In the genomic region with DNA sequence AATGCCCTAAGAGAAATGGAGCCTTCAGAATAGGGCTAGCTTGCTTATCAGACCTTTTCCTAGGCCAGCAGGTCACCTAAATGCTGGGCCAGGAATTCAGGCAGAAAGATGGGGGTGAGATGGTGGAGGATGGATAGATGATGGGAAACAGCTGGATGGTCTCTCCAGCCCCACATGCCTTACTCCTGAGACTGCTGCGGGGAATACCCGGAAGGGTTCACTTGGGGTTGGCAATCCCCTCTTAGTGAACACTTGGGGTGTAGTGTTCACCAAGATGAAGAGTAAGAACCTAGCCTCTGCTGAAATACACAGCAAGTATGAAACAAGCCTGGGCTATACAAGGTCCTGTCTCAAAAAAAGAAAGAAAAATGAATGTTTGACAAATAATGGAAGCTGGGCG, we compare ENCODE assay signal across 12 mouse cellular contexts. TPM values are rescaled to one million over a fixed set of nuclear protein-coding genes. Genes with fewer than 3 reads are reported as not detected.
A peak's percentile ranks its signal among the peaks of the same experiment; 100 is the strongest.
DNase-seq lines count a peak whose midpoint lies in the region; ATAC-seq and TF ChIP-seq lines count a peak whose summit lies in the region.
"Had no signal": no experiment of that assay in that cellular context is flagged by ENCODE, and none has a peak within 500 bp of the region (broad histone marks: within the 10 kb centered on the region; RNA-seq: fewer than 3 reads in every experiment).

No protein-coding gene starts in this region.

- no peak for TF ChIP-seq POLR2A in thymus, adult 2 months (IDR thresholded peaks at IDR 0.05; ENCODE audit: control insufficient read depth, extremely low read depth, insufficient read depth, low read length, poor library complexity)

- no peak for DNase-seq in heart, postnatal 0 days (ENCODE audit: low spot score)
- no peak for DNase-seq in heart, postnatal 36 days
- no peak for DNase-seq in thymus, adult 2 months
- DNase-seq in thymus, postnatal 25 days: no peak
- no peak for DNase-seq in limb, embryonic 11.5 days (ENCODE audit: low spot score)
- no peak for DNase-seq in urinary bladder, postnatal 10 days (ENCODE audit: low spot score)
- no peak for DNase-seq in cerebellum, postnatal 14 days
- DNase-seq in embryo, embryonic 10 days (ENCODE audit: low spot score): no peak
- DNase-seq: cerebellum, postnatal 25 days; heart, postnatal 4 days; kidney, adult 8-10 months had no signal

- H3K4me3 ChIP-seq in heart, postnatal 0 days (ENCODE audit: low read depth, low read length): peak overlapping the region; percentile 11; the same call in 1 of the 2 replicates
- H3K4me3 ChIP-seq in thymus, adult 2 months (ENCODE audit: control insufficient read depth, insufficient read depth, low read length): peak overlapping the region; percentile 54
- no peak overlapping the region for H3K4me3 ChIP-seq in limb, embryonic 11.5 days (ENCODE audit: low read depth, low read length)

- H3K9me3 ChIP-seq in heart, postnatal 0 days (replicated peaks; ENCODE audit: control insufficient read depth, low read length): no peaks in the 10 kb centered on the region
- H3K9me3 ChIP-seq in limb, embryonic 11.5 days (ENCODE audit: control insufficient read depth, low read length): no peaks in the 10 kb centered on the region

- H3K4me2 ChIP-seq in heart, postnatal 0 days (ENCODE audit: low read depth, low read length): peak overlapping the region; percentile 25; the same call in 1 of the 2 replicates
- H3K4me2 ChIP-seq in limb, embryonic 11.5 days (ENCODE audit: low read depth, severe bottlenecking): no peak overlapping the region

- whole genome bisulfite sequencing in heart, postnatal 0 days: 77% methylated on average over 3 of the region's 3 CpGs
- WGBS in thymus, adult 2 months: 65% methylated on average over 3 of the region's 3 CpGs
- WGBS in limb, embryonic 11.5 days: 71% methylated on average over 3 of the region's 3 CpGs

- no peak for TF ChIP-seq EP300 in heart, postnatal 0 days (IDR thresholded peaks at IDR 0.05; ENCODE audit: low read depth)

- no peaks in the 10 kb centered on the region for H3K27me3 ChIP-seq in heart, postnatal 0 days (ENCODE audit: control insufficient read depth, insufficient read depth, low read length)
- no peaks in the 10 kb centered on the region for H3K27me3 ChIP-seq in thymus, adult 2 months (ENCODE audit: control insufficient read depth, insufficient read depth, low read length)
- H3K27me3 ChIP-seq in limb, embryonic 11.5 days (ENCODE audit: control insufficient read depth, insufficient read depth, low read length): no peaks in the 10 kb centered on the region

- H3K9ac ChIP-seq in heart, postnatal 0 days (replicated peaks; ENCODE audit: low read depth, low read length): no peak overlapping the region
- no peak overlapping the region for H3K9ac ChIP-seq in limb, embryonic 11.5 days (ENCODE audit: low read length)

- peaks cover 18% of the 10 kb centered on the region for H3K36me3 ChIP-seq in heart, postnatal 0 days (replicated peaks; ENCODE audit: control insufficient read depth, insufficient read depth, low read length)
- no peaks in the 10 kb centered on the region for H3K36me3 ChIP-seq in thymus, adult 2 months (ENCODE audit: control insufficient read depth, insufficient read depth, low read length)
- H3K36me3 ChIP-seq in limb, embryonic 11.5 days (ENCODE audit: control insufficient read depth, insufficient read depth, low read length): no peaks in the 10 kb centered on the region; the same call in none of the 2 replicates

- H3K27ac ChIP-seq in heart, postnatal 0 days (ENCODE audit: low read depth): no peak overlapping the region
- H3K27ac ChIP-seq in thymus, adult 2 months (ENCODE audit: control insufficient read depth, insufficient read depth, low read length): peak overlapping the region; percentile 57
- H3K27ac ChIP-seq in limb, embryonic 11.5 days (replicated peaks; ENCODE audit: low read depth, low read length): peak overlapping the region; percentile 33; the same call in 1 of the 2 replicates

- intact Hi-C loops in heart, postnatal 36 days (cut with DNase I): no loop called here

- no peak for TF ChIP-seq CTCF in heart, postnatal 0 days (IDR thresholded peaks at IDR 0.05; ENCODE audit: low read depth)
- no peak for TF ChIP-seq CTCF in thymus, adult 2 months (IDR thresholded peaks at IDR 0.05; ENCODE audit: borderline replicate concordance, control insufficient read depth, extremely low read depth, insufficient read depth, low read length, poor library complexity)

- ATAC-seq in heart, postnatal 0 days (ENCODE audit: insufficient read depth, low read depth): no peak
- ATAC-seq in limb, embryonic 11.5 days (ENCODE audit: insufficient number of reproducible peaks, low FRiP score, low TSS enrichment, low read depth): no peak

- no peaks in the 10 kb centered on the region; the same call in 1 of the 2 replicates for H3K4me1 ChIP-seq in heart, postnatal 0 days (ENCODE audit: control insufficient read depth, insufficient read depth)
- H3K4me1 ChIP-seq in thymus, adult 2 months (replicated peaks; ENCODE audit: control insufficient read depth, insufficient read depth, low read length): peaks cover 57% of the 10 kb centered on the region
- H3K4me1 ChIP-seq in limb, embryonic 11.5 days (ENCODE audit: control insufficient read depth, insufficient read depth, low read length): peaks cover 18% of the 10 kb centered on the region

RNA-seq across cellular contexts. Expression of a gene that starts 0.5 kb away (rescaled TPM):
- total RNA-seq in heart, postnatal 0 days (2014; rRNA removed; ENCODE audit: low replicate concordance): 2.1 and 2.7 TPM in 2 replicates
- 2.3 and 2.4 TPM in 2 replicates for polyA plus RNA-seq in heart, postnatal 0 days (2015; fragmentation: Nextera tagmentation; extraction: Ambion mirVana)
- 1 to 10 TPM; 1.8 to 1.9 TPM for total RNA-seq in heart, postnatal 36 days (2021)
- polyA plus RNA-seq in thymus, adult 2 months (2012; rRNA removed): 91.9 and 93.7 TPM in 2 replicates
- 2.0 and 3.2 TPM in 2 replicates for polyA plus RNA-seq in limb, embryonic 11.5 days (2014; fragmentation: Nextera tagmentation; extraction: Ambion mirVana)

RNA-seq across cellular contexts. Expression of a gene that starts 19.1 kb away (rescaled TPM):
- total RNA-seq in heart, postnatal 0 days (2014; rRNA removed; ENCODE audit: low replicate concordance): 259 and 275 TPM in 2 replicates
- polyA plus RNA-seq in heart, postnatal 0 days (2015; fragmentation: Nextera tagmentation; extraction: Ambion mirVana): 149 and 171 TPM in 2 replicates
- 100 to 1,000 TPM; 240 to 277 TPM for total RNA-seq in heart, postnatal 36 days (2021)
- polyA plus RNA-seq in thymus, adult 2 months (2012; rRNA removed): 562 and 568 TPM in 2 replicates
- 362 and 390 TPM in 2 replicates for polyA plus RNA-seq in limb, embryonic 11.5 days (2014; fragmentation: Nextera tagmentation; extraction: Ambion mirVana)

RNA-seq across cellular contexts. Expression of a gene that starts 21.9 kb away (rescaled TPM):
- 3.5 and 16.1 TPM in 2 replicates for total RNA-seq in heart, postnatal 0 days (2014; rRNA removed; ENCODE audit: low replicate concordance)
- 25.7 and 26.7 TPM in 2 replicates for polyA plus RNA-seq in heart, postnatal 0 days (2015; fragmentation: Nextera tagmentation; extraction: Ambion mirVana)
- 10 to 100 TPM; 25.4 to 27.0 TPM for total RNA-seq in heart, postnatal 36 days (2021)
- 75.5 and 78.8 TPM in 2 replicates for polyA plus RNA-seq in thymus, adult 2 months (2012; rRNA removed)
- 40.3 and 44.4 TPM in 2 replicates for polyA plus RNA-seq in limb, embryonic 11.5 days (2014; fragmentation: Nextera tagmentation; extraction: Ambion mirVana)

RNA-seq across cellular contexts. Expression of a gene that starts 22.7 kb away (rescaled TPM):
- total RNA-seq in heart, postnatal 0 days (2014; rRNA removed; ENCODE audit: low replicate concordance): 44.7 and 53.0 TPM in 2 replicates
- polyA plus RNA-seq in heart, postnatal 0 days (2015; fragmentation: Nextera tagmentation; extraction: Ambion mirVana): 60.6 and 61.0 TPM in 2 replicates
- 10 to 100 TPM; 85.1 to 87.0 TPM for total RNA-seq in heart, postnatal 36 days (2021)
- polyA plus RNA-seq in thymus, adult 2 months (2012; rRNA removed): 101 and 104 TPM in 2 replicates
- polyA plus RNA-seq in limb, embryonic 11.5 days (2014; fragmentation: Nextera tagmentation; extraction: Ambion mirVana): 68.8 and 69.8 TPM in 2 replicates

RNA-seq across cellular contexts. Expression of a gene that starts 33.3 kb away (rescaled TPM):
- total RNA-seq in heart, postnatal 0 days (2014; rRNA removed; ENCODE audit: low replicate concordance): not detected in 2 replicates
- polyA plus RNA-seq in heart, postnatal 0 days (2015; fragmentation: Nextera tagmentation; extraction: Ambion mirVana): not detected in 2 replicates
- total RNA-seq in heart, postnatal 36 days (2021): not detected
- 0.16 and 0.24 TPM in 2 replicates for polyA plus RNA-seq in thymus, adult 2 months (2012; rRNA removed)
- not detected in 2 replicates for polyA plus RNA-seq in limb, embryonic 11.5 days (2014; fragmentation: Nextera tagmentation; extraction: Ambion mirVana)
- total RNA-seq: granulocyte monocyte progenitor cell, adult 5-6 weeks; heart, postnatal 4 days had no signal

Comparison
In these comparisons a context has a peak if more than half of its experiments do, and no peak if none do; other contexts are left out.
1. RNA of a gene that starts 0.5 kb away (polyA plus RNA-seq): 91.9 to 93.7 TPM in thymus, adult 2 months; 2.0 to 3.2 TPM in limb, embryonic 11.5 days and 2.3 to 2.4 TPM in heart, postnatal 0 days; every median in the first group is over 10 times any median in the second.